Mouse (Mus musculus) cerebellum, postnatal 25 days (tissue): ENCODE results near the gene Dlg2.

Source experiments
- DNase-seq, 2 experiments: peaks; one replicate each; pipeline ENCODE4 v3.0.0; 2021; ENCODE audit warnings: mixed read lengths in 2 of 2

Dlg2 gene

DNA sequence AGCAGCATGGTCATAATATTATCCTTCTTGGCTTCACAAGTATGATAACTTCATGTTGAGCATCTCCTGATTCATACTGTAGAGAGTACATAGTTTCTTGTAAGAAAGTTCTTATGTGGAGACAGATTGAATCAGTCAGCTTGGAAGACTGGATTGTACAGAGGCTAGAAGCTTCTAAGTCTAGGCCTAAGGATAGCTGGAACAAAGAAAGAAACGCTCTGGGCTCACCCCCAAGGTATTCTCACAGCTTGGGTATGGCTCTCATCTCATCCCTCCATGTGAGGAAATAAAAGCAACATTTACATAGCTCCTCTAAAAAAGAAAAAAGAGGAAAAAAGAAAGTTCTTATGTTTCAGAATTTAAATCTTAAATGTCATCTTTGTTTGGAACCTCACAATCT, 1466.8 kb downstream of the Dlg2 start:
- DNase-seq, result no peak

DNA sequence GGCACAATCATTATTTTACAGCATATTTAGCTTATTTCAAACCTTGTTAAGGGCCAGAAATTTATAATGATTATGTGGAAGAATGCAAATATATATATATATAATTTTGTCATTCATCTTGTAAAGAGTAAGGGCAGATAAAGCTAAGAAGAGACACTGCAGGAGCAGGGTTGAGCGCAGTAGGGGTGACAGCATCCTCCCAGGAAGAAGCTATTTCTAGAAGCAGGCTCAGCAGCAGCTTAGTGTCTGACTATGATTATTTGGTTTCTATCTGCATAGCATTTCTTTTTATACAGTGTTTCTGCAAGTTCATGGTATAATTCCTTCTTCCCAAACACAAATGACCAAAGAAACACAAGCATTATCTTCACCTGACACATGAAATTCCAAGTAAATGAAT, 1479.1 kb downstream of the Dlg2 start:
- DNase-seq, result no peak

DNA sequence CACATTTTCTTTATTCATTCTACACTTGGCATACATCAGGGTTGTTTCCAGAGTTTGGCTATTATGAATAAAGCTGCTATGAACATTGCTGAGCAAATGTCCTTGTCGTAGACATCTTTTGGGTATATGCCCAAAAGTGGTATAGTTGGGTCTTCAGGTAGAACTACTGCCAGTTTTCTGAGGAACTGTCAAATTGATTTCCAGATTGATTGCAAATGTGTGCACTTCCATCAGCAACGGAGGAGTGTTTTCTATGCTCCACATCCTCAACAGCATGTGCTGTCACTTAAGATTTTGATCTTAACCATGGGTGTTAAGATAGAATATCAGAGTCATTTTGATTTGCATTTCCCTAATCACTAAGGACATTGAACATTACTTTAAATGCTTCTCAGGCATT, 1486.5 kb downstream of the Dlg2 start:
- DNase-seq, result no peak

DNA sequence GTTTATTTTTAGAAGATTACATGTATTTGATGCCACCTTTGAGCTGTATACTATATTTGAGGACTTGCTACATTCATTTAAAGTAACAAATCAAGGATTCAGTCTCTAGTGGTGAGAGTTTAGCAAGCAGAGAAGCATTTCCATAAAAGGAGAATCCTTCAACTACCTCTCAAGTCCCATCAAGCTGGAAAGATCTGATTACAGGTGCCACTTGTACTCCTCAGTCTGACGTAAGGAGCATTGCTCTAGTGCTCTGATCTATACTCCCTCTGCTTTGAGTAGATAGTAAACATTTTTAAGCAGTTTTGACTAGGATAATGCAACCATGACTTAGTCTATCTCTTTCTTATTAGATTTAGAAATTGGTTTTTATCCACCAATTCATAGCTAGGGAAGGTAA, 1496.5 kb downstream of the Dlg2 start:
- DNase-seq, result no peak

DNA sequence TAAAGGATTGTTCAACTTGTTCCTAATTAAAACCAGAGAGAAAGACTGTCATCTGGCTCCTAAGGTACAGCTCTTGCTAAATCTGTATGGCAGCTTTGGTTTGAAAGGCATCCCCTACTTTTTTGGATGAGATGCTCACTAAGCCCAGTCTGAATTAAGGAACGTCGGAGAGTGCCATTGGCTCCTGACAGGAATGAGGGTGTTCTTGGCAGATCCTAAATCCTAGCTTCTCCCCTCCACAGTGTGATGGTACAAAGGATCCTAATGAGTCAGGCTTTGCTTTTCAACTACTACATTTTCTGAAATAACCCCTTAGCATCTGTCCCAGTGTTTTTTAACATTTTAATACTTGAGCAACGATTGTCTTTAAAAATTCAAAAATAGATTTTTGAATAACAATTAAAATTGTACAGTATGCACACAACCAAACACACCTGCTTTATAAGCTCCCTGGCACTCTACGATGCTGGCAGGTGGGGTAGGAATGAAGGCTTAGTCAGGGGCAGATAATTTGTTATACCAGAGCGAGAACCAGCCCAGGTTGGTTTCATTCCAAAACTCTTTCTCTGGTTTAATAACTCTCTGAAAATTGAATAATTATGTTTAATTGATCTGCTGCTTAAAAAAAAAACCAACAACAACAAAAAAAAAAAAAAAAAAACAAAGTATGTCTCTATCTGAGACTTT, 1527.4 kb downstream of the Dlg2 start:
- DNase-seq, result peak in 1 of 2 experiments; percentile 30

DNA sequence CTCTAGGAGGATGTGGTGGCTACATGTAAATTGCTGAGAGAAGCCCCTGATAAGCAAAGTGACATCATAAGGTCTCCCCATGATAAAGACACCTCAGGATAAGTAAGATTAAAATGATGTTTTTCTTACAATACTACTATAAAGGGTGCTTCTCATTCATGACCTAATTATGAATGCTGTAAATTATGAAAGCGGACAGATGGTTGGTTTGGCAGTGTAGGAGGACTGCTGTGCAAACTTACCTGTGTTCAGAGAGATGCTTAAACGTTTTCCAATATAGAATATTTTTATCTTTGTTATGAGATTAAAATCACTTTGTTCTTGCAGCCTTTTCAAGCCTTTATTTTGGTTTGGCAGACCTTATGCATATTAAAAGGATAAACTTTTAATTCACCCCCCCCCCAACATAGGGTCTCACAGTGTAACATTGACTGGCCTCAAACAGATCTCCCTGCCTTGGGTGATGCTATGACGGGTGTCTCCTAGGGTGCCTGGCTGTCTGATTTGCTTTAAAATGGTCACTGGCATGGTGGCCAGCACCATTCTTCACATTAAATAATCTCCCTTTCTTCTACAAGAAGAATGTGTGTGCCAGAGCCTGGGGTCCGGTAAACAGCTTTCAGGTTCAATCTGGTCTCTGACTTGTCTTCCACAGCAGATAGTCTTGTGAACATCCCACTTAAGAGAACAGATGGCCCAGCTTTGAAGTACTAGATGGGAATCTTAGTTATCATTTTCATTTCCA, 1529.4 kb downstream of the Dlg2 start:
- DNase-seq, result peak; percentile 29 to 44

DNA sequence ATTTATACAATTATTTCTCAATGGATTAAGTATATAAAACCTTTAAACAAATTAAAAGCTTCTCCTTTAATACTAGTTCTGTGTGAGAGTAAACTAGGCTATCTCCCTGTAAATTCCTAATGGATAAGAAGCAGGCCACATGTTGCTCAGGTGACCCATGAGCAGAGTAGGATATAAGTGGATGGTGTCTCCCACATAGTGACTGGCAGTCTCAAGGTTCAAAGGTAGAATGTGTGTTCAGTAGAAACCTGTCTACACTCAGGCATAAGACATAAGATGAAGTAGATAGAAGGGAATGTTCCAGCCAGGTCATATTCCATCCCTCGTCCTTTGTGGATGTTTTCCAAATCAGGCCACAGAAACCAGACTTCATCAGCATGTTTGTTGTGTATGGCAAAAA, 1532.2 kb downstream of the Dlg2 start:
- no peak for DNase-seq

DNA sequence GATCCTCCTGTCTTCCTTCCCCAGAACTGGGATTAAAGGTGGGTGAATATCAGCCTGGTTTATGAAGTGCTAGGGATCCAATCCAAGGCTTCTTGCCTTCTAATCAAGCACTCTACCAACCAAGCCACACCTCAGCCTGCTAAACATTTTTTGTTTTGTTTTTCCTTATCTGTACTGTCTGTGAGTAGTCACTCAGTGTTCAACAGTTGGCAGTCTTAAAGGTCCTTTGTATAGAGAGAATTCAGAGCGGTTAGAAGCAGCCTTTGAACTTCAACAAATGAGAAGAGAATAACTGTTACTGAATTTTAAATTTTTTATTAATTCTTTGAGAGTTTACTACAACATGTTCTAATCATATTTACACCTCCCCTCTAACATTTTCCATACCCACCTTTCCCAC, 1548.5 kb downstream of the Dlg2 start:
- DNase-seq, result no peak

DNA sequence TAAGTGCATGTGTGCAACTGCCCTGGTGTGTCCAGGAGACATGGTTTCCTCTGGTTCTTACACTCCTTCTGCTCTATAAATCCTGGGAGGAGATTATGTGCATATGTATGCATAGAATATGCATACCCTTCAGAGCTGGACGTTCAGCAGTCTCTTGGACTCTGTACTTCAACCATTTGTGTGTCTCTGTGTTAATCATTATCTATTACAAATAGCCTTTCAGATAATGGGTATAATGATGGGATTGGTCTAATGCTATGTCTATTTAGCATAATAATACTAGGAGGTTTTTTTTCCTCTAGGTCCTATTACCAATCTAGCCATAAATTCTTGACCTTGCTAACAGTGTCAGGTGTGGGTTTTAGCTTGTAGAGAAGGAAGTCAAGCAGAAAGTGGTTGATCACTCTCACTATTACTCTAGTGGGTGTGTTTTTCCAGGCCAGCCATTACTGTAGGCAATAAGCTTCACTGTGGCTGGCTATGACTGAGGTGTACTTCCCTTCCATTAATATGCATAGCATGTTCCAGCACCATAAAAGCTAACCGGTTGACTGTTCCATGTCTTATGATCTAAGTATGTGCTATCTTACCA, 1549.1 kb downstream of the Dlg2 start:
- DNase-seq, result no peak

DNA sequence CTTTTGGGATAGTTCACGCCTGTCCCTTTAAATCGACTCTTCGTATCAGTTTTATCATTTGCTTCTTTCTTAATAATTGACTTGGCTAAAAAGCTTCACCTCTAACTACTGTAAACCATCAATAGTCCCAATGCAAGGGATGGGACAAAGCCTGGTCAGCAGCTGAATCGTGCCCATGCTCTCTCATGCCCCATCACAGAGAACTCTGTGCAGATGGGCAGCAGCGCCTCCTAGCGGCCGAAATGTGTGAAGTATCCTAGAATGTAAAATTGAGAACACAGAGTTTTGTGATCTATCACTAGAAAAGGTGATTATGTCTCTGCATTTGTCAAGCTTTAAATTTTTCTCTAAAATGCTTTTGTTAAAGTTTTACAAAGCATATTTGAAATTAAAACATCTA, 1550.6 kb downstream of the Dlg2 start:
- peak; percentile 76 to 87 for DNase-seq

DNA sequence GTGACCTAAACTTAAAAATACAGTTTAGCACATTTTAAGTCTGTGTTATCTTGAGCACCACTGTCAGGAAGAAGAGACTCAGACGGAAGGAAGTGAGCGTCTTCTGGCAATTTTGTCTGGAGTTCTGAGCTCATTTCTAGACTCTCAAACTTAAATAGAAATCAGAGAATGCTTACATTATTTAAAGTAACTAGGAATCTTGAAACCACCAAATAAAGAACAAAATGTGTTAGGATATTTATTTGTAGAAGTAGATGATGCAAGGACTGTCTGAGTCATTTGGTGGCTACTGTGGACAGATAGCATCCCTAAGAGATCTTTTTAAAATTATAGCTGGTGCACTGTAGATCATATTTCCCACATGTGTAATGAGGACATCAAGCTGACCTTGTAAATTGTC, 1557.8 kb downstream of the Dlg2 start:
- DNase-seq, result no peak

DNA sequence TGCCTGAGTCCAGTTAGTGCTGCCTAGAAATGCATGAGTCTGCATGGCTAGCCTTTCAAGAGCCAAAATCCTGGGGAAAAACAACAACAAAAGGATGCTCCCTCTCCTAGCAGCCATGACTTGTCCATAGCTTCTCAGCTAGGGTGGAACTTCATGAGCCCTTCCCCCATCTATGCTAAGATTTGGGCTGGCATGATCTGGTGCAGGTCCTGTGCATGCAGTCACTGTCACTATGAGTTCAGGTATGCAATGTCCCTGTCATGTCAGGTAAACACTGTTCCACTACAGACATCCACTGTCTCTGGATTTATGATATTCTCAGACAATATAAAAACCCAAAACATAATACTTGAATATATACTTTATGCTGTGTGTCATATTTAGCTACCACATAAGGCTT, 1563.7 kb downstream of the Dlg2 start:
- DNase-seq, result no peak

DNA sequence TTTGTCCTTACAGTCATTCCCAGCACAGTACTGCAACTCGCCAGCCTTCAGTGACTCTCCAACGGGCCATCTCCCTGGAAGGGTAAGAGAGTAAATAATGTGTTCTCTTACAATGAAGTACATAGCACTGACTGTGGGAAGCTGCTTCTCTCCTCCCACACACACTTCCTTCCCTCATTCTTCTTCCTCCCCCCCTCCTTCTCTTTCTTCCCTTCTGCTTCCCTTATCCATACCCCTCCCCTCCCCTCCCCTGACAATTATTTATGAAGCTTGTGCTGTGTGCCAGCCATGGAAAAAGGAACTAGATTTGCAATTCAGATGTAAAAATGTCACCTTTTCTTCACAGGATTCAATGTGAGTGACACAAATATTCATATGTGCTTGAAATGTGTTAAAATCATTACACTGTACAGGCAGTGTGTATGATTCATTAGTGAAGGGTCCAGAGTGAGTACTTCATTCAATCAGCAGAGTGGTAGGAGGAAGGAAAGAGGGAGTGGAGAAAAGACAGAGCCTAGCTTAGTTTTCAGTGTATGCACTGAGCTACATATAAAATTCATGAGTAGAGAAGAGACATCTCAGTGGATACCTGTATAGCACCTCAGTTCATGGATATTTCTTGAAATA, 1564.4 kb downstream of the Dlg2 start:
- no peak for DNase-seq

DNA sequence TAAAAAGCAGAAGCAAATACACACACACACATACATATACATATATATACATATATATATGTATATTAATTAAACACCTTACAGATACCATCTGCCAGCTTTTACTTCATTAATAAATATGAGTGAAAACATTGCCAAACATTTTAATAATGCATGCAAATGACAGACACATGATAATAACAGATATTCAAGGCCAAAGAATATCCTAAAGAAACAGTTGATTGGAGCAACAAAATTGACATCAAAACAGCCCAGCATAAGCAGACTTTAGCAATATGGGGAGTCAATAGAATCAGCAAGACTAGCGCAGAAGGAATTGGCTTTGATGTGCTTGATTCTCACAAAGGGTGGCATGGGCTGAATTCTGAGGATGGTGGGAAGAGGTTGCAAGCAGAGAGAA, 1568.5 kb downstream of the Dlg2 start:
- no peak for DNase-seq

DNA sequence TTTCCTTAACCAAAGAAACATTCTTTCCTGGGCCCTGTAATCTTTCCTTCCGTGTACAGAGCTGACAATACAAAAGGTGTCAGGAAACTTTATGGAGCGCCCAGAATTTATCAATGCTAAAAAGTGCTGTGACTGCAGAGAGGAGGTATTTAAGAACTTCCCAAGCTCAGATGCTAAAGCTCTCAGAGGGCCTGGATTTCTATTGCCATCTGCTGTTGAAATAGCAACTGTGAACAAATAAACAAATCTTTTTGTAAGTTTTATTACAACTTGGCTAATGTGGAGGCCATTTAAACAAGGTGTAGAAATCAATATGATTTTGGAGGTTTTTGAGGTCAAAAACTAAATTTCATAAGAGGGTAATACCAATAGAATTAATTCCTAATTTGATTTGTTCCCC, 1570.8 kb downstream of the Dlg2 start:
- no peak for DNase-seq

DNA sequence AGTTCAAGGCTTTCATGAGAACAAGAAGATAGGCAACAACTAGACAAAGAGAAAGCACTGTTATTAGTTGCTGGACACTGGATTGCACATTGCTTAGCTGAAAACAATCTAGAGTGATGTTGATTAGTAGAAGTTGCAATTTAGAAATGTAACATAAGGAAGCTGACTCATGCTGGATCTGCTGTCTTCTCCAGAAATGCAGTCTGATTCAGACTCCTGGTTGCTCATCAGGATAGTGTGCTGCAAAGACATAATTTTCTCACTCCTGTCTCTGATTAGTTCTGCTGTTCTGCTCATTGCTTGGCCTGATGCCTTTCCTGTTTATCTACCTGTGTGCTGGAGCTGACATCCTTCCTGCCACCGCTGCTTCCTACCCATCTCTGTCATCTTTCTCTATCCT, 1572.4 kb downstream of the Dlg2 start:
- DNase-seq, result no peak

DNA sequence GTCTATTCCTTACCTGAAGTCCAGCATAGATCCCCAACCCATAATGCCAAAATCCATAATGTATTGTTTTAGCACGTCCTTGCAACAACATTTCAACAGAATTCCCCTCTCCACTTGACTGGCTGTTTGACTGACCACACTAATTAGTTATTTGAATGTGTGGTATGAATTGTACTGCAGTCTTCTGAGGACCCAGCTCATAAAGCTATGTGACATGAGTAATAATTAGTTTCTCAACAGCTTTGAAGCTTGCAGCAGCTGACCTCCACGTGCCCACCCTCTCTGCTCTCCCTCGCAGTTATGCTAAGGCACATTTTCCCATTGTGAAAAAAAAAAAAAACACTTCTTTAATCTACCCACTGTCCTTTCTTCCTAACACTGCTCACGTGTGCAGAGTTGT, 1590.4 kb downstream of the Dlg2 start:
- DNase-seq, result no peak

DNA sequence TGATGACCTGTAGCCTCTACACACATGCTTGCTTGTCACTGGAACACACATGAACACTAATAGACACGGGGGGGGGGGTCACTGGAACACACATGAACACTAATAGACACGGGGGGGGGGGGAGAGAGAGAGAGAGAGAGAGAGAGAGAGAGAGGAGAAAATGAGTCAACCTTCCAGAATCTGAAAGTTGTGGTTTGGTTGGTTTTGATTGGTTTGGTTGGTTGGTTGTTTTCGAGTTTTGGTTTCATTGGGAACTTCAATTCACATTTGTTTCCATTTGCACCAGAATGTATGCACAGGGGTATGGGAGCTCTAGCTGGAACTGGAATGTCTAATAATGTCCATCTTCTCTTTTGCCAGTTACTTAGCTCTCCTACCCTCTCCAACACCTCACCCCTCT, 1611.0 kb downstream of the Dlg2 start:
- DNase-seq, result no peak

DNA sequence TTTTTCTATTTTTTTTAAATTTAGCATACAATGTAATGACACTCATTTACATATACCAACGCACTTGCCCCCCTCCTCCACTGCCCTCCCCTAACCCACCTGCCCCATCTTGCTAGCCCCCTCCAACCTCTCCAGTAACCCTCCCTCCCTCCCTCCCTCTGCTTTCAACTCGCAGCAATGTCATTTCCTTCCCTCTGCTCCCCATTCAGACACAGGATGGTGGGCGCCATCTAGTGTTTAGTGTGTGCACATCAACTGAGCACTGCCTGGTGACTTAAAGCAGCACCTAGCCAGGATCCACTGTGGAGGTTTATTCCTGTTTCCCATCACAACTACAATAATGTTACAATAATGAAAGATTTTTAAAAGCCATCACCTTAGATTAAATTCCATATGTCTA, 1617.4 kb downstream of the Dlg2 start:
- DNase-seq, result peak; percentile 67 to 84

DNA sequence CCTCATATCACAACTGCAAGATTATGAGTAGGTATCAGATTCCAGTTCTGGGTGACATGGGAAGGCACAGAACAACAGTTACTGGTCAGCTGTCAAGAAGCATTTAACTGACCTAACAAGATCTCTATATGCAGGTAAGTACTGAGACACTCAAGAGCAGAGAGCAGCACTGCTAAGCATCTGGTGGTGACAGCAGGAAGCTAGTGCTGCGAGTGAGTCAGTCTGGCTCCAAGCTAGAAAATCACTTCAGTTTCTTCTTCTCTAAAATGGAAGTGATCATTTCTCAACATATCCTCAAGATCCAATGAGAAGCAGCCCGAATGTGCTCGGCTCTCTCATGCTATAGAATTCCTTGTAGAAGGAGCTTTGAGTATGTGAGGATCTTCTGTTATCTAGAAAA, 1618.7 kb downstream of the Dlg2 start:
- no peak for DNase-seq

DNA sequence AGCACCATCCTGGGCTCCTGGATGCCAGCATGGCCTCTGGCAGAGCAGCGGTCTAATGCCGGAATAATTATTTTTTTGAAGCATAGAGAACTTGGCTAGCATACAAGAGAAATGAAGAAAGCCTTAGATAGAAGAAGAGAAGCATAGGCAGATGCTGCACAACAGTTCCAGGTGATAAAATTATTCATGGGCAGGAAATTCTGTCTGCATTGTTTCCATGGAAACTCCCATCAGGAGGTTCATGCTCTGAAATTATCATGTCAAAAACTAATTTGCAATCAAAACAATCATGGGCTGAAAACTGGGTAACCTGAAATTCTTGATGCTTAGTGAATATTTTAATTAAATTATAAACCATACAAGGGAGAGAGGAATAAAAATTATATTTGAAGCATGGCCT, 1624.4 kb downstream of the Dlg2 start:
- no peak for DNase-seq

DNA sequence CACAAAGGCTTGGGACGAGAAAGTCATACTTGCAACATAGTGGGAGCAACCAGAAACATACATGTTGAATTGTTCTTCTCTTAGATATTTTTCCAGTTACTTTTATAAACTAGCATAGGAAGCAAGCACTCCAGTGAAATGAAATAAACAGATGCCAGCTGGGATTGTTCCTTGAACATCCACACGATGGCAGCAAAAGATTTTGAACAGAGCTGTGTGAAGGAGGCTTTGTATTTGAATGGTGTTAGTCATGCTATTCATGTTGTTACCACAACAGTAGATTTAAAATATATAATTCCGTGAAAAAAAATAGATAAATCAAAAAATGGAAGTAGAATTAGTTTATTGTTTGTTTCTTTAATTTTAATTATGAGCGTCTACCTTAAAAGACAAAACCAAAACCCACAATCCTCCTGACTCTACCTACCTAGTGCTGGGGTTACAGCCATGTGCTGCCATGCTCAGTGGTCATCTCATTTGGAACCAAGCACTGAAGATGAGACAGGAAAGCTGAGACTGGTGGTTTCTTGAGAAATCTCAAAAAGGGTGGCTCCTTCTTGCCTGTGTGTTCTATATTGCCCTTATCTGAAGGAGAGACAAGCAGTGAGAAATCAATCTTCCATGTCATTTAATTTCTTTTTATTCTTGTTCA, 1626.5 kb downstream of the Dlg2 start:
- peak; percentile 66 to 78 for DNase-seq

DNA sequence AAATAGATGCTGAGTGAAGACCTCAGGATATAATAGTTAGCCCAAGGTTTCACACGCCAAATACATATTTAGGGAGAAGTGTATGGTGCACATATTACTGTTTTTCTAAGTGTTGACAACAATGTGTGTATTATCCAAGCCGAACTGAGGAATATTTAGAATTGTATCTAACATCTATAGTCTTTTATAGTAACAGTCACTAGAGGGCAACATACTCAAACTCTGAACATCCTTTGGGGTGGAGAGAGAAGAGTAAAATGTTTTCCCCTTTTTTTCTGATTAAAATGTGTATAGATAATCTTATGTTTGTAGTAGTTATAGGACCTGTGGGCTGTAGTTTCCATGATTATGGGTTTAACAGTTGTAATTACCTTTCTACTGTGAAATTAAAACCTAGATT, 1629.0 kb downstream of the Dlg2 start:
- DNase-seq, result no peak
